Mouse (Mus musculus) CH12.LX (cell line): ENCODE data around the gene Gsto2.

Experiments
- BHLHE40 ChIP-seq: IDR thresholded peaks from 2 replicates; pipeline ENCODE4 v1.6.1; 2011; ENCODE audit warnings: mild to moderate bottlenecking, low read depth, low read length, improper control_type of control experiment
- CTCF ChIP-seq, 2 experiments: IDR thresholded peaks in 1 of 2; conservative IDR thresholded peaks in 1 of 2; 2 replicates each; pipeline ENCODE4 v1.5.1; 2011 to 2012; ENCODE audit warnings: low read depth in 2 of 2, low read length in 2 of 2, improper control_type of control experiment in 1 of 2, inconsistent platforms in 1 of 2, mild to moderate bottlenecking in 1 of 2, moderate library complexity in 1 of 2
- E2F4 ChIP-seq: IDR thresholded peaks from 2 replicates; pipeline ENCODE4 v1.6.1; 2011; ENCODE audit warnings: low read depth, low read length, improper control_type of control experiment; ENCODE audit not compliant: insufficient replicate concordance
- MAZ ChIP-seq: IDR thresholded peaks from 2 replicates; pipeline ENCODE4 v1.6.1; 2012; ENCODE audit warnings: low read depth, mild to moderate bottlenecking, inconsistent platforms, low read length, improper control_type of control experiment, moderate library complexity
- POLR2A ChIP-seq: IDR thresholded peaks from 2 replicates; pipeline ENCODE4 v1.6.1; 2011; ENCODE audit warnings: low read depth, mild to moderate bottlenecking, improper control_type of control experiment, low read length
- RAD21 ChIP-seq: IDR thresholded peaks from 2 replicates; pipeline ENCODE4 v1.6.1; 2011; ENCODE audit warnings: low read depth, mild to moderate bottlenecking, low read length, improper control_type of control experiment, moderate library complexity
- RCOR1 ChIP-seq: conservative IDR thresholded peaks from 2 replicates; pipeline ENCODE4 v1.6.1; 2012; ENCODE audit warnings: low read depth, mild to moderate bottlenecking, inconsistent platforms, low read length, improper control_type of control experiment
- SMC3 ChIP-seq: IDR thresholded peaks from 2 replicates; pipeline ENCODE4 v1.6.1; 2011; ENCODE audit warnings: low read depth, low read length, improper control_type of control experiment
- UBTF ChIP-seq: IDR thresholded peaks from 2 replicates; pipeline ENCODE4 v1.6.1; 2012; ENCODE audit warnings: low read depth, mild to moderate bottlenecking, inconsistent platforms, low read length, improper control_type of control experiment, moderate library complexity
- USF2 ChIP-seq: conservative IDR thresholded peaks from 2 replicates; pipeline ENCODE4 v1.6.1; 2011; ENCODE audit warnings: low read depth, low read length, improper control_type of control experiment

DNA sequence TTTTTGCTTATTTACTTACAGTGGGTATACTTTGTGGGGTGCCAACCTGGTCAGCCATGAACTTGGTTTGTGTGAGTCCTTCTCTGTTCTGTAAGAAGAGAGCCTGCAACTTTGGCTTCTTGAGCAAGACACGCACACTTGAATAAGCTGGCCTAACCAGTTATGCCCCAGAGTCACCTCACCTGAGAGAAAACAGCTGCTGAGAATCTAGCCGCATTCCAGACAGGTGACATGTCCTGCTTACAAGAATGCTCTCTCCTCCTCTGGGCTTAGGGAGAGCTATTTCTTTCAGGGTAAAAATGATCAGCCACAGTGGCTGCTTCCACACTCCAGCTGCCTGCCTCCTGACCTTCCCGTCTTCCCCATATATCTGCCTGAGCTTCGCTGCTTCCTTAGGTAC, 63.7 kb downstream of the Gsto2 start:
- TF ChIP-seq CTCF (conservative IDR thresholded peaks at IDR 0.05 in 1 of 2, IDR thresholded peaks at IDR 0.05 in 1 of 2; ENCODE audit: low read depth in 2 of 2, low read length in 2 of 2): no peak
- TF ChIP-seq USF2: no peak
- TF ChIP-seq SMC3: no peak
- no peak for TF ChIP-seq MAZ
- no peak for TF ChIP-seq E2F4
- TF ChIP-seq POLR2A: no peak
- TF ChIP-seq RAD21: no peak
- no peak for TF ChIP-seq BHLHE40
- no peak for TF ChIP-seq UBTF
- no peak for TF ChIP-seq RCOR1
